Mouse (Mus musculus) small intestine, adult 2 months (tissue): ENCODE measurements around the gene Rassf3. TPM values are rescaled to one million over a fixed set of nuclear protein-coding genes. Genes with fewer than 3 reads are reported as not detected.

ENCODE experiments used
- H3K27ac ChIP-seq: fragments of 200-500 bp; 2 replicates; pipeline ENCODE4 v1.5.1; 2012; ENCODE audit warnings: low read depth, low read length, control low read depth, inconsistent platforms; ENCODE audit not compliant: insufficient read depth
- H3K27me3 ChIP-seq: fragments of 200-500 bp; 2 replicates; pipeline ENCODE4 v1.6.1; 2012; ENCODE audit warnings: mild to moderate bottlenecking, moderate library complexity, low read length, inconsistent platforms; ENCODE audit not compliant: control insufficient read depth, insufficient read depth
- H3K36me3 ChIP-seq: fragments of 200-500 bp; 2 replicates; pipeline ENCODE4 v1.6.1; 2012; ENCODE audit warnings: mild to moderate bottlenecking, low read length, control low read depth, inconsistent platforms; ENCODE audit not compliant: control insufficient read depth, insufficient read depth
- H3K4me1 ChIP-seq: fragments of 200-500 bp; 2 replicates; pipeline ENCODE4 v1.6.1; 2012; ENCODE audit warnings: low read length, inconsistent platforms, mixed read lengths; ENCODE audit not compliant: control insufficient read depth, insufficient read depth, insufficient read length
- H3K4me3 ChIP-seq: fragments of 200-500 bp; 2 replicates; pipeline ENCODE4 v1.5.1; 2012; ENCODE audit warnings: low read depth, mild to moderate bottlenecking, control low read depth, inconsistent platforms, low read length, moderate library complexity
- CTCF ChIP-seq: fragments of 200-500 bp; IDR thresholded peaks from 2 replicates; pipeline ENCODE4 v1.5.1; 2012; ENCODE audit warnings: low read depth, mild to moderate bottlenecking, control low read depth, inconsistent platforms, low read length, moderate library complexity, mixed read lengths; ENCODE audit not compliant: insufficient replicate concordance, insufficient read length; ENCODE audit errors: extremely low read depth
- POLR2A ChIP-seq: fragments of 200-500 bp; IDR thresholded peaks from 2 replicates; pipeline ENCODE4 v1.6.1; 2012; ENCODE audit warnings: low read depth, mild to moderate bottlenecking, control low read depth, inconsistent platforms, low read length, moderate library complexity
- WGBS: fragments of 180-500 bp; shearing (Covaris S2); methylation state at CpG from one replicate; pipeline ENCODE4 v1.1.7; 2018; 5-methylcytosine and 5-hydroxymethylcytosine counted together
- polyA plus RNA-seq: library from polyadenylated mRNA; depleted of rRNA; stranded (reverse); fragments of >200 nt; gene quantifications from 2 replicates; pipeline ENCODE4 v1.2.3, GENCODE M21; 2012

Gene Rassf3
- polyA plus RNA-seq, 1 experiment, result 25.8 TPM

DNA sequence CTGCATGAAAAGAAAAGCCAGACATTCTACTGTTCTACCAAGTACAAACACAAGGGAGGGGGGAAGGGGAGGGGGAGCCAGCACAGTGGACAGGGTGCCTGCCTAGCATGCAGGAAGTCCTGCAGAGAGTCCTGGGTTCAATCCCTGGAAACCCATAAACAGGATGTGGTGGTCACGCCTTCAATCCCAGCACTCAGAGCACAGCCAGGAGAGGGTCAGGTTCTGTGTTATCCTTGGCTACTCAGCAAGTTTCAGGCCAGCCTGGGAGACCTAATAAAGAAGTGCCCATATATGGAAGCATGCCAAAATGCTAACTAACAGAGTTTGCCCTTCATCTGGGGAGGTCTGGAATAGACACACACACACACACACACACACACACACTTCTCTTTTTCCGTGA lies 47.1 kb downstream of the Rassf3 start:
- Histone ChIP-seq H3K4me3 (no peak overlapping the region), H3K4me1 (peaks cover 62% of the 10 kb centered on the region), H3K36me3 (no peaks in the 10 kb centered on the region), H3K27me3 (no peaks in the 10 kb centered on the region), H3K27ac (0 out of 2 replicates have a peak overlapping the region, but pooled peaks have one; percentile 20)
- WGBS, result 22% methylated on average over 2 of the region's 2 CpGs
- TF ChIP-seq CTCF (no peak), POLR2A (no peak)

DNA sequence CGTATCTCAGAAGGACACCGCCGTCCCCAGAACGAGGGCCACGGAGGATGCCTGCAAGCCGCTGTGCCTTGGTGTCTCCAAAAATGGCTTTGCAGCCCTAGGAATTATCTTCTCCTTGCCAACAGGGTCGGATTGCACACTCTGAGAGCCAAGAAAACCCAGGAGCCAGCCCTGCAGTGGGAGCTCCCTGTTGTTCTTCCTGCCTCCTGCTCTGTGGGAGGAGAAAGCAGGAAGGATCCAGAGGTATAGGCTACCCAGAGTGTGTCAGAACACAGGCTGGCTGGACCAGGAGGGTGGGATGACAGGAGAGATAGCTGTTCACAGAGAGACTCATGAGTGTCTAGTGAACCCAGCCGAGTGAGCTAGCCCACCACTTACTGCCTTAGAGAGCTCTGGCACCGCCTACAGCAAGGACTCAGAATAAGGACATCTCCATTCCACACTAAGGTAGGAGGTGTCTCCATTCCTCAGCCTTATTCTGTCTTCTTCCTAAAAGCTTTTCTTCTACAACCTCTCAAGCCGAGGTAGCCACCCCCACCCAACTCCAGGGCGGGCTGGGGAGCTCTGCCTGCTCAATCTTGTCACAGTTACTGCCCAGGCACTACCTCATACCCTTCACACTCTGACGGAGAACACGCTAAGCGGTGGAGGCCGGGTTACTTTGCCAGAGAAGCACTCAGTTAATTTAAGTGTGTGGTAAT lies 48.0 kb downstream of the Rassf3 start:
- Histone ChIP-seq H3K4me3 (no peak overlapping the region), H3K36me3 (peaks cover 2% of the 10 kb centered on the region; the same call in 1 of the 2 replicates), H3K4me1 (peaks cover 67% of the 10 kb centered on the region), H3K27me3 (no peaks in the 10 kb centered on the region), H3K27ac (peak overlapping the region; percentile 10; the same call in 1 of the 2 replicates)
- 79% methylated on average over 15 of the region's 15 CpGs for WGBS
- TF ChIP-seq CTCF (no peak), POLR2A (no peak)

DNA sequence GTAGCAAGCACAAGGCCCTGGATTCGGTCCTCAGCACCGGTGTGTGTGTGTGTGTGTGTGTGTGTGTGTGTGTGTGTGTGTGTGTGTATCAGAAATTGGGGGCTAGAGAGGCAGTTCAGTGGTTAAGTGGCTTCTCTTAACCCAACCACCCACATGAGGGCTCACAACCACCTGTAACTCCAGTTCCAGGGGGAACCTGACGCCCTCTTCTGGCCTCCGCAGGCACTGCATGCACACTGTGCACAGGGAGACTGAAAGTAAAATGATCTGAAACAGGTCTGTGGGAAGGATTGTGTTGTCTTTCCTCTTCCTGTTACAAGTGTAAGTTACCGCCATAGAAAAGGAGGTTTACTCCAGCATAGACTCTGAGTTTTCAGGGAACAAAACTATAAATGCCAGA lies 49.0 kb downstream of the Rassf3 start:
- Histone ChIP-seq H3K36me3 (peaks cover 2% of the 10 kb centered on the region; the same call in 1 of the 2 replicates), H3K4me3 (no peak overlapping the region), H3K27me3 (no peaks in the 10 kb centered on the region), H3K27ac (peak overlapping the region; percentile 23; the same call in 1 of the 2 replicates), H3K4me1 (peaks cover 63% of the 10 kb centered on the region)
- WGBS, result 70% methylated on average over 5 of the region's 5 CpGs
- TF ChIP-seq CTCF (peak; percentile 58; the same call in 1 of the 2 replicates), POLR2A (no peak)

DNA sequence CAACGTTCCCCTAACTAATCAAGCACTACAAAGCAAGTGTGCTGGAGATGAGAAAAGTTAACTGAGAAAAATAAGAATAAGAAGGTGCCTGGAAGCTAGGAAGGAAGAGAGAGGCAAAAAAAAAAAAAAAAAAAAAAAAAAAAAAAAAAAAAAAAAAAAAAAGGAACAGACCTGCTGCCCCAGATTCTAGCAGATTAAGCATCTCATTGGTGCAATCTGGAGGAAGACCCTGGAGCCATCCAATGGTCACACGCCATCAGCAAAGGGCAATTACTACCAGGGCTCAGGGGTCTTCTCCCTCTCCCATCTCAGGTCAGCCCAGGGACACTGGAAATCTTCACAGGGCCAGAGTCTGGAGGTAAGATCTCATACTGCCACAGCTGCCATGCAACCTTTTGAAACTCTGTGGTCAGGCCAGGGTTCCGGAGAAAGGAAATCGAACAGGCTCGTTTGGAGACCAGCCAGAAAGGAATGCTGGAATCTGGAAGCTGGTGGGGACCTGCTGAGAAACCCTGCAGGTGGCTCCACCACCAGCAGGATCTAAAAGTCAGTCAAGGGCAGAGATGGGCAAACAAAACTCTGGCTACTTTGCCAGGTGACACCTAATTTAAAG lies 49.6 kb downstream of the Rassf3 start:
- Histone ChIP-seq H3K27ac (peak overlapping the region; percentile 42), H3K27me3 (no peaks in the 10 kb centered on the region), H3K36me3 (peaks cover 2% of the 10 kb centered on the region; the same call in 1 of the 2 replicates), H3K4me1 (peaks cover 66% of the 10 kb centered on the region), H3K4me3 (no peak overlapping the region)
- no peak for TF ChIP-seq POLR2A
- no peak for TF ChIP-seq CTCF
- WGBS, result 13% methylated on average over 5 of the region's 5 CpGs

- peak overlapping the region; percentile 42 for H3K27ac ChIP-seq
- H3K36me3 ChIP-seq, result peaks cover 2% of the 10 kb centered on the region; the same call in 1 of the 2 replicates
- 35% methylated on average over 14 of the region's 14 CpGs for WGBS
- H3K4me3 ChIP-seq, result no peak overlapping the region
- peaks cover 67% of the 10 kb centered on the region for H3K4me1 ChIP-seq
- TF ChIP-seq POLR2A, result no peak
- no peak for TF ChIP-seq CTCF
- no peaks in the 10 kb centered on the region for H3K27me3 ChIP-seq
Measured at GRCm38 (mm10) chr10:121425506-121426025, 50.6 kb downstream of the Rassf3 start.

DNA sequence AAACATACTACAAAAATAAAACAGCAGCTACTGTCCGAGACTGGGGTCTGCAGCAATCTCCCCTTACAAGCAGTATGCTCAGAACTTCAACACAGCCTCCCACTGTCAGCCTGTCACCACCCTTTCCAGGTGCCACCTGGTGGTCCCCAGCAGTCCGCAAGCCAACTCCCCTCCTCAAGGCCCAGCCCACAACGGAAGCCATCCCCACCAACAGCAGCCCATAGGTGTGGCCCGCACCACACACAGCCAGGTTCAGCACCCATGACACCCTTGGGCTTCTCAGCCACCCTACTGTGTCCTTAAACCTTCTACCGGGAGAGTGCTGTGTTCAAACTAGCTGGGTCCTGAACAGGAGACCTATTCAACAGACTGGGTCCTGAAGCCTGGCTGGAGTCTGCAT lies 51.1 kb downstream of the Rassf3 start:
- H3K36me3 ChIP-seq, result peaks cover 2% of the 10 kb centered on the region; the same call in 1 of the 2 replicates
- no peaks in the 10 kb centered on the region for H3K27me3 ChIP-seq
- no peak overlapping the region for H3K4me3 ChIP-seq
- WGBS, result 70% methylated on average over 5 of the region's 5 CpGs
- H3K4me1 ChIP-seq, result peaks cover 65% of the 10 kb centered on the region
- TF ChIP-seq CTCF, result no peak
- no peak for TF ChIP-seq POLR2A
- H3K27ac ChIP-seq, result peak overlapping the region; percentile 42

DNA sequence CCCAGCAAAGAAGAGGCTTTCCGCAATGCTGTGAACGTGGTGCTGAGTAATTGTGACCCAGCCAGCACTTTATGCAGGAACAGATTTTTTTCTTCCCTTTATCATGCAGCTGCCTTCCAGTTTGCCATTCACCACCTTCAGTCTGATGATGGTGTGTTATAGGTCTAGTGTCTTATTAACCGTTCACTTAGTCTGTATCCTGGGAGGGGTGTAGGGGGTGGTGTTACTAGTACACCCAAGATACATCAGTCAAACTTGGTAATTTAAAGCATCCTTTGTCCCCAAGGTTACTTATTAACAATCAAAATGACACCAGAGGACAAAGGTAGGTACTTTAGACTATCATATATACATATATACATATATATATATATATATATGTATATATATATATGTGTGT lies 51.7 kb downstream of the Rassf3 start:
- TF ChIP-seq CTCF (no peak), POLR2A (no peak)
- H3K27ac ChIP-seq, result peak overlapping the region; percentile 63; the same call in 1 of the 2 replicates
- H3K36me3 ChIP-seq, result peaks cover 2% of the 10 kb centered on the region; the same call in 1 of the 2 replicates
- no peaks in the 10 kb centered on the region for H3K27me3 ChIP-seq
- 32% methylated on average over 3 of the region's 3 CpGs for WGBS
- H3K4me1 ChIP-seq, result peaks cover 64% of the 10 kb centered on the region
- no peak overlapping the region for H3K4me3 ChIP-seq
